Mouse (Mus musculus): ENCODE measurements at regions not wholly inside any gene's neighbourhood (a gene's known extent, or its start where the extent isn't known, plus 50 kb on each side); places are given as distances from the start of the nearest gene placed in this dataset.

DNA sequence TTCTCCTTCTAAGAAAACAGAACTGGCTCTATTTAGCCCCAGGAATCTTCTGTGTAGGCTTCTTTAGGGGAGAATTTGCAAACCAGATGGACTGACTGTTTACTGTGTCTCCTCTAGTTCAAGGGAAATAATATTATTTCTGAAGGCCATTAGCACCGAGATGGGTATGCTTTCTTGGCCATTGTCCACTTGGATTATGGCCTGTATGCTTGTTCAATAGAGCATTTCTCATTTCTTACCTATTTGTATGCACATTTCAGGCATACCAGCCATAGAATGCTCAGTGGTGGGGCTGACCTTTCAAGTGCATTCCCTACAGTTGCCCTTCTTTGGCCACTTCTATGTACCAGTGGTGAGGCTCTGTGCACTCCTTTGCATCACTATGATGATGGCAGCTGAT lies 166.3 kb downstream of the Plpp3 start:
- ATAC-seq (replicated peaks; ENCODE audit: low FRiP score, poor library complexity, severe bottlenecking), result no peak

DNA sequence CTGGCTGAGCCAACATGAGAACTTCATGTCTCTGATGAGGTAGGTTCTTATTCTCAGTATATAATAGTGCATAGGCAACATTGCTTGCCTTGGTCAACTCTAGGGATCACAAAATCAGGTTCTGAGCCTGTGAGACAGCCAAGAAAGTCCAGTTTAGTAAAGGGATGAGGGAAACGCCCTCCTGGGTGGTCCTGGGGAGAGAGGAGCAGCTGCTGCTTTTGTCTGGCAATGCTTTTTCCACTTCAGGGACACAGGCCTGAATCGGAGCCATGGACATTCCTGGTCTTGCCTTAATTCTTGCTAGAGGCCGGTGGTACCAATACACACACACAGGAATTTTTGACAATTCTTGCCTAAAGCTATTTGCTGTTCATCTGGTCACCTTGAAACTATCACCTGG lies 169.8 kb downstream of the Plpp3 start:
- no peak for ATAC-seq (replicated peaks; ENCODE audit: low FRiP score, poor library complexity, severe bottlenecking)

DNA sequence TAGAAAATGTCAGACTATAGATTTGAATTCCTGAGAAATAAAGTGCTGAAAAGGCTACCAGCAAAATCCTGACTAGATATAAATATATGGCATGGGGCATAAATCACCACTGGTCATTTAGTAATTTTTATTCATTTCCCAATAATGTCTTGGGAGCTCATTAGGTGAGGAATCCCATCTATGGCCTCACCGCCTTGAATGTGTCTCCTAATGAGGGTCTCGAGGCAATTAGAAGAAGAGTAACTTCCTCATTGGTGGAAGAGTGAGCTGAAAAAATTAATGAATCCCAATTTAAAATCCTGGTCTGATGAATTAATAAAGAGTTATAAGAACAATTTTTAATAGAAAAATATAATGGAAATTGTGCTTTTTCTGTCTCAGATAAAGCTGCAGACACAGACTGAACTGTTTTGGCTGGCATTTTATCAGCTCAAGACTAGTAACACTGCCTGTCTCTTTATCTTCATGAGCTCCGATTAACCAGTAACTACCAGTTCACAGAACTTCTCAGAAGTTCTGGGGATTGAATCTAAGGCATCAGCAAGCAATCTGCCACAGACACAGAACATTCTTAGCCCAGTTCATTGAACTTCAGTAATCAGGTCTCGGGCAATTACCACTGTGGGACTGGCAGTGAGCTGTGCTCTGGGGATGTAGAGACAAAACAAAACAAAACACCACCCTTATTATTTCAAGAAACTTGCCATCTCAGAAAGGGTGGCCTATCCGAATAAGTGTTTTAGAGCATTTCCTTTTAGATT lies 170.7 kb downstream of the Plpp3 start:
- ATAC-seq (replicated peaks; ENCODE audit: low FRiP score, poor library complexity, severe bottlenecking), result no peak

DNA sequence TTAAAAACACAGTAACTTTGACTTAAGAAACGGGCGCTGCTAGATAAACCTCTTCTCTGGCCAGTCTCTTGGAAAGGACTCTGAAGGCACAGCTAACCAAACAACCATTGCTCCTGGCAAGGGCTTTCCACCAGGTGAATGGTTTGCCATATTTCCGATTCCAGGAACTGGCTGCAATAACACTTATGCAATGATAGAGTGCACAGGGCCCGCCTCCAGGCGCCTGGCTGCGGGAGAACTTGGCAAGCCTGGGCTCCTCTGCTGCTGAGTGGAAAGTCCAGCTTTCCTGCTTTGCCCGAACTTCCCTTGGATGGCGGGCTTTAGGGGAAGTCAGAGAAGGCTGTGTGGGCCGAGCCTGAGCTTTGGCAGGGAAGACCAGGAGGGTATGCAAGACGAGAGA lies 171.6 kb downstream of the Plpp3 start:
- no peak for ATAC-seq (replicated peaks; ENCODE audit: low FRiP score, poor library complexity, severe bottlenecking)

DNA sequence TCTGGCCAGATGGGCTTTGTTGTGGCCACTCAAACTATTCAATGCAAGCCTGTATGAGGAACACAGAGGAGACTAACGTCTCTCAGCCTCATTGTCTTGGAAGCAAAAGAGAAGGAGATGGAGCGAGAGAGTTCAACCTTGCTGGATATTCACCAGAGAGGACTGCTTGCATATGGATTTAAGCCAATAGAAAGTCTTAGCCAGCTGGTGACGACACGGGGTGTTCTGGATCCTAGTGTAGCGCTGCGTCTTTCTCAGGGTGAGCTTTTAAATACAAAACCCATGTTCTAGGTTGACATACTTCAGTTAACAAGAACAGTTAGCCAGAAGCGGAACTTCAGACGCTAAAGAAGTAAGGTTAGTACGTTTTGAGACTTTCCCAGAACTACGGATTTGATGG lies 174.9 kb downstream of the Plpp3 start:
- no peak for ATAC-seq (replicated peaks; ENCODE audit: low FRiP score, poor library complexity, severe bottlenecking)

DNA sequence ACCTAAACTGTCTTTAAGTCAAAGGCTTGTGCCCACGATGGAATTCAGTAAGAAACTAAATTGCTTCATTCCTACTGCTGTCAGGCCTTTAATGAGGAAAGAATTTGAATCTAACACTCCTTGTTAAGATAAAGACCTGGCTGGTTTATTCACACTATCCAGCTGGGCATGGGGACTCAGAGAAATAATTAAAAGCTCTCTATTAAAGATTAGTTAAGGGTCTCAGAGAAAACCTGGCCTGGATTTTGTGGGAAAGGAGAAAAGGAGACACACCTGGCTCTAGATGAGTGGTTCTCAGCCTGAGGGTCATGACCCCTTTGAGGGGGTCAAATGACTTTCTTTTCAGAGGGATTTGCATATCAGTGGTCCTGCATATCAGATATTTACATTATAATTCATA lies 178.7 kb downstream of the Plpp3 start:
- ATAC-seq (replicated peaks; ENCODE audit: low FRiP score, poor library complexity, severe bottlenecking), result no peak

DNA sequence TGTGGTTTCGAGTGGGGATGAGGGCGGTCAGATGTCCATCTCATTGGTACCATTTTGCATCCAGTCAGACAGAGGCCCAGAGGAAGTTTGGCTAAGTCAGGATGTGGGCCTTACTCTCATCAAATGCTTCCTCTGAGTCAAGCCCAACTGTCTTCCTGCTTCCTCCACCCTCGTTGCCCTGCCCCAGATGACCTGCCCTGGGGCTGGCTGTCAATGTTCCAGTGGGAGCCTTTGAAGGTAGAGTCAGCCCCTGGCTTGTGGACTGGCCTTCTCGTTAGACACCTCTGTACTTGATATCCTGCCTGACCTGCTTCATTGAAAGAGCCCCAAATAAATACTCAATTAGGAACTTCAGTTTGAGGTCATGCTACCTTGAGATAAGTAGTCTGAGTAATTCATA lies 179.4 kb downstream of the Plpp3 start:
- ATAC-seq (replicated peaks; ENCODE audit: low FRiP score, poor library complexity, severe bottlenecking), result no peak

DNA sequence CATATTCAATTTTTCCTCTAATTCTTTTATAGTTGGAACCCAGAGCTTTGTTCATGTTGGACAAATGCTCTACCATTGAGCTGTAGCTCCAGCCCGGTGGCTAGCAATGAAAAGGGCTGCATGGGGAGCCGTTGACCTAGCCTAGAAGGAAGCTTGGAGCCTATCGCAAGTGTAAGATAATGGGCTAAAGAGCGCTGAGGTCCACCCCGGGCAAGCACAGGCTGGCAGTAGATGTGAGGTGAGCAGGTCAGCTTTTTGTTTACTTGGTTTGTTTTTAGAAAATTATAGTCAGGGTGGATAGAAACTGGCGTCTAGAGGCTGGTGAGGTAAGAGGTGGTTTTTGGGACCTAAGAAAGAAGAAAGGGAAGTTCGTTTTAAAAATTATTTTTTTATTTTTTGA lies 181.0 kb downstream of the Plpp3 start:
- no peak for ATAC-seq (replicated peaks; ENCODE audit: low FRiP score, poor library complexity, severe bottlenecking)

DNA sequence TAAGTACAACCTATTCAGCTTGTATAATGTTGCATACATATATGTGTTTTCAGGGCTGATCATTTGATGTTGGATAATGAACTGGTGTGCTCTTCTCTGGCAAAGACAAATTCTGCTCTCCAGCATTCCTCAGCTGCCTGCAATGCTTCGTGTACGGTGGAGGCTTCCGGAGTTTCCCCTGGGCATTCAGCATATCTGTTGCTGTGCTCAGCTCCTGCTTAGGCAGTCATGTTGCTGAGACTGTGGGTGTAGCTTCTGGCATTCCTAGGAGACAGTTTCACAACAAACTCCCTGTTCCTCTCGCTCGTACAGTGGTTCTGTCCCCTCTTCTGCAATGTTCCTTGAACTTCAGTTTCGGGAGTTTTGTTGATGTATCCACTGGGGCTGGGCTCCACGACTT lies 181.7 kb downstream of the Plpp3 start:
- ATAC-seq (replicated peaks; ENCODE audit: low FRiP score, poor library complexity, severe bottlenecking), result no peak

DNA sequence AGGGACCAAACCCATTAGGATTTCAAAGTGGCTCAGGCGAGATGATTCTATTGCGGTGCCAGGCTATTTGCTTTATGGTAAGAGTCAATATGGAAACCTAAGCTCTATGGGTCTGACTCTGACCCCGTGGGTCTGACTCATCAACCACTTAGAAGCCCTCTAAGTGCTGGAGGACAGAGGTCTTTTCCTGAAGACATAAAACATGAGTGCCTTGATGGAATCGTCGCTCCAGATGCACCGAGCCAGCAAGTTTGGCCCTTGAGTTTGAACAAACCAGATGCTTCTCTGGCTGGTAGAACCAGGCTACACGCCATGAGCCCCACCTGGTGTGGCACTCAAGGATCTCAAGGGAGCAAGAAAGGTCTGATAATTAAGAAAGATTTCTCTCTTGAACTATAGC lies 184.1 kb downstream of the Plpp3 start:
- no peak for ATAC-seq (replicated peaks; ENCODE audit: low FRiP score, poor library complexity, severe bottlenecking)

DNA sequence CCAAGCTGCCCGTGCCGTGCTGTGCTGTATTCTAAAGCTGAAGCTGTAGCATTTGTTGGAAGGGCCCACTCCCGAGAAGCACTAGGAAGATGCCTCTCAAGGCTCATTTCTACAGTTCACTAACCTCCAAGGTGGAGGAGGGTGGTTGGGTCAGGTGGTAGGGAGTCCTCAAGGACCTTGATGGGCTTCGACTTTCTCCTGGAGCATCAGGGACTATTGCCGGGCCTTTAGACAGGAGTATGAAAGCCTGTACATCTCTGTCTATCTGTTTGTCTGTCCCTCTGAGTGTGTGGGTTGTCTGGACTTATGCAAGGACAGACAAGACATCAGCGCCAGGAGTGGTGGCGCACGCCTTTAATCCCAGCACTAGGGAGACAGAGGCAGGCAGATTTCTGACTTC lies 189.7 kb downstream of the Plpp3 start:
- ATAC-seq (replicated peaks; ENCODE audit: low FRiP score, poor library complexity, severe bottlenecking), result no peak

DNA sequence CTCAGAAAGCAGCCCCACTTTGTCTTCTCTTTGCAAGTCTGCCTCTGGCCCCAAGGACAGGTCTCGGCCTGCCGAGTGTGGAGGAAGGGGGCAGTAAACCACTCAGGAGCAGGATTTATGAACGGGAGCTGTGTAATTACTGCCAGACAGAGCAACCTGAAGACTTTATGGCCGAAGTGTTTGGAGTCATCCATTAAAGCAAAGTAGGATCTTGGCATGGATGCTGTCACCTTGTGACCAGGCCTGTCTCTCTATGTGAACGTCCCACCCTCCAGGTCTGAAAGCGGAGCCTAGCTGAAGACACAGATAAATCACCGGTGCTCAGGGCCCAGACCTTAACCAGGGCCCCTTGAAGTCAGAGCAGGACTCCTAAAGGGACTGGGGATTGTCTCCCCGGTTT lies 190.8 kb downstream of the Plpp3 start:
- no peak for ATAC-seq (replicated peaks; ENCODE audit: low FRiP score, poor library complexity, severe bottlenecking)

DNA sequence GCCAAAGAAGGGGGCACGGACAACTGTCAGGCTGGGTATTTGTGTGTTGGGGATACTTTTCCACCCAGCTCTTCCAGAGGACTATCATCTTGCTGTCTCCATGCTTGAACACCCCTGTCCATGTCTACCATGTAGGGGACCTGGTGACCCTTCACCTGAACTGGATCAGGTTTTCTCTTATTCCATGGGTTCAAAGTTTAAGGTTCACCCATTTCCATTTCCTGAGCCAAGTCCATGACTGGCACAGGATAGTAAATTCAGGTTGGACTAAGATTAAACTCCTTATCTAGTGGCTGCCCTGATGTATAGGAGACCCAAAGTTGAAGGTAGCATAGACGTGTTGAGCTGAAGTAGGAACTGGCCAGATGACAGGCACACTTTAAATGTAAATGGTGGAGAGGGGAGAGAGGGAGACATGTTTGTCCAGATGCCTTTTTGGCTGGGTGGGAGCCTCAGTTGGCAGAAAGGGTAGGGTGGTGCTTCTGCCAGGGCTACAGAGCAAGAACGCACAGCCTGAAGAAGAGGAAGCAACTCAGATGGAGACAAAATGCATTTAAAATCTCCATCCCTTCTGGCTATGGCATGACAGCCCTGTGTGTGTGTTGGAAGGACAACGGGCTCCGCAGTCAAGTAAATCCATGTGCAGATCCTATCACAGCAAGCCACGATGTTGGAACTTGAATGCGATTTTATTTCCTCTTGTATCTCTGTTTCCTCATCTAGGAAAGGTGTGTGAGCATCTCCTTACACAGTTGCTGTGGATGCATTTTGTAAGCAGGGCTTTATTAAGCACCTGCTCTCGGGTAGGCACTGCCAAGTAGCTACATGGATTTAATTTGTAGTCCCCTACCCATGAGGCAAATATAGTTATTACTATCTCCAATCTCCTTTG lies 192.4 kb downstream of the Plpp3 start:
- ATAC-seq (replicated peaks; ENCODE audit: low FRiP score, poor library complexity, severe bottlenecking), result no peak

DNA sequence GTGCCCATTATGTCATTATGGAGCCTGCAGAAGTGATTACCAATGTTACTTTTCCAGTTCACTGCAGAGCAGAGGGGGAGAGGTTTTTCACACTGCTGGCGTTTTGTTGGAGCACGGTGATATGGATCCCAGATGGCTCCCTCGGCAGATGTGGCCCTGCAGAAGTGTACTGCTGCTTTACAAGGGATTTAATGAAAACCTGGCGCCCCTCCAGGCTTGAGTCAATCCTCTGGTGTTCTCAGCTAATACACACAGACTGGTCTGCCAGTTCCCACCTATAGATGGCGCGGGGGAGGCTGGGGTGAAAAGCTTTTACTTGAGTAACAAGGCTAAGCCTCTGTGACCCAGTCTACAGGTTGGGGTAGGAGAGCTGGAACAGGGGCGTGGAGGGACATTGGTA lies 195.2 kb downstream of the Plpp3 start:
- no peak for ATAC-seq (replicated peaks; ENCODE audit: low FRiP score, poor library complexity, severe bottlenecking)

DNA sequence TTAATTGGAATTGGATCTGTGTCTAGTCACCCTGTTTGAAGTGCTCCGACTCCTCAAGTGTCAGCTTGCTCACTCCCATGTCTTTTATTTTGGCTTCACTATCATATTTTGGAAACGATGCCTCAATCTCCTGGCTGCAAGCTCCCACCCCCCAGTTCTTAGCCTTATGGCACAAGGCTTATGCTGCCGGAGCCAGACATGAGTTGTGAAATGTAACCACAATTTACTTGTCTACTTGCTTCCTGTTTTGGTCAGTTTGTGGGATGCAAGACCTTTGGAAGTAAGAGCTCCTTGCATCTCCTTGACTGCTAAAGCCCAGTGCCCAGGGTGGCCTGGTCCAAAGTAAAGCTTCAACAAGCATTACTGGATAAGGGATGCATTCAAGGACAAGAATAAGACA lies 195.8 kb downstream of the Plpp3 start:
- ATAC-seq (replicated peaks; ENCODE audit: low FRiP score, poor library complexity, severe bottlenecking), result no peak

DNA sequence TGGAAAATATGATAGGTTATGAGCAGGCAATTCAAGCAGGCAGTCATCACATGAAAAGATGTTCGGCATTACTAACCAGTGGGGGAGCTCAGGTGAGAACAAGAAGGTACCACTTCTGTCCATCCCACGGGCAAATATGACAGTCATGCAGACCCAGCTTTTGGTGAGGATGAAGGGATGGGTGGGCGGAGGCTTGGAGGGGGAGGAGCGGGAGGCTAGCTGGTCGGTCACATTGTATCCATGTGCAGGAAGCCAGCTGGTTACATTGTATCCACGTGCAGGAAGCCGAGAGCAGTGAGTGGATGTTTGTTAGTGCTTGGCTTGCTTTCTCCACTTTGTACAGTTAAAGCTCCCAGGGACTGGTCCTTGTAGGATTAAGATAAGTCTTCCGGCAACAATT lies 196.9 kb downstream of the Plpp3 start:
- ATAC-seq (replicated peaks; ENCODE audit: low FRiP score, poor library complexity, severe bottlenecking), result no peak

DNA sequence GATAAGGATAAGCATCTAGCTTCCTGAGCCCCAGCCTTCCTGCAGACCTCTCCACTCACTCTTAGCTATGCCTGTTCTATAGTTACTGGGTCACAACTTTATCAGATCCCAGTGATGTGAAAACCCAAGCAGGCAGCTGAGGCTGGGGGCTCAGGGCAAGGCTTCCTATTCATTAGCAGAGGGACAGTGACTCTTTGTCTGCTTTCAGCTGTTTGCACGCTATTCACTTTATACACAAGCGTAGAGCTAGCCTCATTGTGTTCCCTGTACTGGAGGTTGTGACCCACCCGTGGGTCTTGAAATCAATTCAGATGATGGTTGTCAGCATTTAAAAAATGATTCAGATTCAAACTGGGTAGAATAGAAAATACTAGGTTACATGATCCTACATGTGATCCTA lies 199.5 kb downstream of the Plpp3 start:
- ATAC-seq (replicated peaks; ENCODE audit: low FRiP score, poor library complexity, severe bottlenecking), result no peak

DNA sequence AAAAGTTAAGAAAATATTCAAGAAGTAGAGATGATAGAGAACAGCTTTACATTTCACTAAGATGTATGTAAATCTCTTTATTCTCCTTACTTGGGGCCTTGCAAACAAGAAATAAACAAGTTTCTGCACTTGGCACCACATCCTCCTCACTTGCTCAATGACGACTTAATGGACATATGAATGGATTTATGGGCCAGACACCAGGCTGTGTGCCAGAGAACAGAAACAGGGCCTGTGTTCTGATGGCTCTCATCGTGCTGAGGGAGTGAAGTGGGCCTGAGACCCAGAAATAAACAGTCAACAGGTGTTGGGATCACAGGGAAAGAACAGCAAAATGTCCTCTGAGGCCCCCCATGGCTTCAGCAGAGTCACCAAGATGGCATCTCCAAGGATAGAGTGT lies 201.6 kb downstream of the Plpp3 start:
- ATAC-seq (replicated peaks; ENCODE audit: low FRiP score, poor library complexity, severe bottlenecking), result no peak

DNA sequence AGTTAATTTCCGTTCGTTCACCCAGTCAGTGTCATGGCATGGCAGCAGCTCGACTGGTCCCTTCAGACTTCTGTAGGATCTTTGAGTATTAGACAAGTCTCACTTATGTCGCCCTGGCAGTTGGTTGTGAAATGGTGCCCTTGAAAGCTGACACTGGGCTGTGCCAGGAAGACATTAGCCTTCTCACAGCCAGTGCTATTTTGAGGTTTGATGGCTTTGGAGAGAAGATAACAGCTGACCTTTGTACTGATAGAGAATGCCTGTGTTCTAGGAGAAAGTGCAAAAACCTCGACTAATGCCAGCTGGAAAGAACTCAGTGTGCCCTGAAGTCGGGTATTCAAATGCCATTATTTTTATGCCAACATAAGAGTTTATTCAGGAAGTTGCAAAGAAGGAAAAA lies 207.3 kb downstream of the Plpp3 start:
- ATAC-seq (replicated peaks; ENCODE audit: low FRiP score, poor library complexity, severe bottlenecking), result no peak

DNA sequence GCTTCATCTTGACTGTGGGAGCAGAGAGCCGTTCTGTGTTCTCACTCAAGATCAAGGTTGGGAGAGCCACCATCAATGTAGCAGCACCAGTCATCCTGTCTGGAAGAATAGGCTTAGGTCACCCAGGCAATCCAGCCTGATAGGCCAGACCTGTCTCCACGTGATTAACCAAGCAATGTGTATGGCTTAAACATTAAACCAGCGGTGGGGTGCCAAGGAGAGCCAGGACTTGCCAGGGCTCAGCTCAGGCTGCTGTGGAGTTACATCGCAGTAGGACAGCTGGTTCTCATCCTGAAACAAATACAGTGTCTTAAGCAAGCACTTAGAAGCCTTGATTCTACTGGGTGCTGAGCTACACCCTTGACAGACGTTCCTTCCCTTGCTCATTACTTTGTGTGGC lies 207.9 kb downstream of the Plpp3 start:
- no peak for ATAC-seq (replicated peaks; ENCODE audit: low FRiP score, poor library complexity, severe bottlenecking)

DNA sequence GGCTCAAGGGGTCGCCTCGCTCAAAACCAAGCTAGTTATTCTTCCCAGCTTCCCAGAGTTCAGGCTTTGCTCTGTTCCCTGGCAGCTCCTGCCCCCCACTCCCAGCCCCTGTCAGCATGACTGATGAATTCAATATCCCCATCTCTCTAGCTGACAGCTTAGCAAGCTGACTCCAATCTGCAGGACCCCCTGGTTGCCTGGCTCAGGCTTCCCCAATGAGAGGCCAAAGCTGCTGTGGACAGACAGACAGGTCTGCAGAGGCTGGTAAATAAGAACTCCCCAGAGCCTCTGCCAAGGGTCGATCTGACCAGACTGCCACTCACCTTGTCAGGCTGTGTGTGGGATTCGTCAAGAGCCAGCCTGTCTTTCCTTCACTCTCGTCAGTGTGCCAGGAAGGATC lies 219.4 kb downstream of the Plpp3 start:
- no peak for ATAC-seq (replicated peaks; ENCODE audit: low FRiP score, poor library complexity, severe bottlenecking)
